Mouse (Mus musculus): ENCODE measurements at regions not wholly inside any gene's neighbourhood (a gene's known extent, or its start where the extent isn't known, plus 50 kb on each side); places are given as distances from the start of the nearest gene placed in this dataset.

GRCm38 (mm10) chr6:64797600-64797999 is 68.7 kb downstream of the Atoh1 start:
- Histone ChIP-seq H3K9me3 (no peaks in the 10 kb centered on the region), H3K4me3 (no peak overlapping the region), H3K4me1 (no peaks in the 10 kb centered on the region; the same call in 1 of the 2 replicates), H3K36me3 (no peaks in the 10 kb centered on the region), H3K27ac (replicated peaks) (no peak overlapping the region), H3K4me2 (no peak overlapping the region), H3K9ac (no peak overlapping the region), H3K27me3 (replicated peaks) (peaks cover 3% of the 10 kb centered on the region; the same call in 1 of the 2 replicates)
- no peak for ATAC-seq (ENCODE audit: extremely low read depth, insufficient number of reproducible peaks, low FRiP score, low TSS enrichment)
- WGBS = 47% methylated on average over 3 of the region's 3 CpGs

GRCm38 (mm10) chr6:64798804-64799203 is 69.9 kb downstream of the Atoh1 start:
- no peaks in the 10 kb centered on the region for H3K36me3 ChIP-seq
- H3K4me2 ChIP-seq = peak overlapping the region; percentile 78
- H3K27me3 ChIP-seq (replicated peaks) = peaks cover 3% of the 10 kb centered on the region; the same call in 1 of the 2 replicates
- H3K9ac ChIP-seq = no peak overlapping the region
- no peaks in the 10 kb centered on the region for H3K9me3 ChIP-seq
- ATAC-seq (ENCODE audit: extremely low read depth, insufficient number of reproducible peaks, low FRiP score, low TSS enrichment) = no peak
- peak overlapping the region; percentile 50 for H3K4me3 ChIP-seq
- no peak overlapping the region for H3K27ac ChIP-seq (replicated peaks)
- WGBS = 50% methylated on average over 5 of the region's 5 CpGs
- H3K4me1 ChIP-seq = no peaks in the 10 kb centered on the region; the same call in 1 of the 2 replicates

- no peaks in the 10 kb centered on the region for H3K36me3 ChIP-seq
- ATAC-seq (ENCODE audit: extremely low read depth, insufficient number of reproducible peaks, low FRiP score, low TSS enrichment) = no peak
- H3K9ac ChIP-seq = peak overlapping the region; percentile 65
- peak overlapping the region; percentile 50 for H3K4me3 ChIP-seq
- H3K27ac ChIP-seq (replicated peaks) = no peak overlapping the region
- H3K9me3 ChIP-seq = no peaks in the 10 kb centered on the region
- no peaks in the 10 kb centered on the region; the same call in 1 of the 2 replicates for H3K4me1 ChIP-seq
- WGBS = 11% methylated on average over 22 of the region's 22 CpGs
- peak overlapping the region; percentile 78 for H3K4me2 ChIP-seq
- H3K27me3 ChIP-seq (replicated peaks) = peaks cover 3% of the 10 kb centered on the region; the same call in 1 of the 2 replicates
These were observed 70.5 kb downstream of the Atoh1 start for GRCm38 (mm10) chr6:64799306-64800001.

GRCm38 (mm10) chr6:64800965-64801364 is 72.0 kb downstream of the Atoh1 start:
- Histone ChIP-seq H3K4me3 (no peak overlapping the region), H3K9me3 (no peaks in the 10 kb centered on the region), H3K36me3 (no peaks in the 10 kb centered on the region), H3K4me1 (no peaks in the 10 kb centered on the region; the same call in 1 of the 2 replicates), H3K9ac (no peak overlapping the region), H3K4me2 (no peak overlapping the region), H3K27me3 (replicated peaks) (peaks cover 3% of the 10 kb centered on the region; the same call in 1 of the 2 replicates), H3K27ac (replicated peaks) (no peak overlapping the region)
- ATAC-seq (ENCODE audit: extremely low read depth, insufficient number of reproducible peaks, low FRiP score, low TSS enrichment) = no peak
- 40% methylated on average over 3 of the region's 3 CpGs for WGBS

GRCm38 (mm10) chr6:64815115-64815514 is 86.2 kb downstream of the Atoh1 start:
- no peaks in the 10 kb centered on the region for H3K4me1 ChIP-seq
- H3K4me2 ChIP-seq = no peak overlapping the region
- no peaks in the 10 kb centered on the region for H3K27me3 ChIP-seq (replicated peaks)
- WGBS = 85% methylated on average over 1 of the region's 1 CpGs
- no peak overlapping the region for H3K27ac ChIP-seq (replicated peaks)
- no peaks in the 10 kb centered on the region for H3K36me3 ChIP-seq
- ATAC-seq (ENCODE audit: extremely low read depth, insufficient number of reproducible peaks, low FRiP score, low TSS enrichment) = no peak
- no peaks in the 10 kb centered on the region for H3K9me3 ChIP-seq
- no peak overlapping the region for H3K9ac ChIP-seq
- H3K4me3 ChIP-seq = no peak overlapping the region

GRCm38 (mm10) chr6:64849097-64849648 is 120.2 kb downstream of the Atoh1 start:
- Histone ChIP-seq H3K9me3 (no peaks in the 10 kb centered on the region), H3K36me3 (no peaks in the 10 kb centered on the region), H3K4me3 (no peak overlapping the region), H3K27ac (replicated peaks) (no peak overlapping the region), H3K9ac (no peak overlapping the region), H3K27me3 (replicated peaks) (no peaks in the 10 kb centered on the region), H3K4me1 (no peaks in the 10 kb centered on the region), H3K4me2 (no peak overlapping the region)
- ATAC-seq (ENCODE audit: extremely low read depth, insufficient number of reproducible peaks, low FRiP score, low TSS enrichment) = no peak
- 65% methylated on average over 4 of the region's 4 CpGs for WGBS

- H3K9me3 ChIP-seq = no peaks in the 10 kb centered on the region
- no peaks in the 10 kb centered on the region for H3K4me1 ChIP-seq
- H3K9ac ChIP-seq = no peak overlapping the region
- H3K27ac ChIP-seq (replicated peaks) = no peak overlapping the region
- H3K27me3 ChIP-seq (replicated peaks) = no peaks in the 10 kb centered on the region
- 78% methylated on average over 4 of the region's 4 CpGs for WGBS
- no peaks in the 10 kb centered on the region for H3K36me3 ChIP-seq
- no peak overlapping the region for H3K4me2 ChIP-seq
- no peak overlapping the region for H3K4me3 ChIP-seq
- ATAC-seq (ENCODE audit: extremely low read depth, insufficient number of reproducible peaks, low FRiP score, low TSS enrichment) = no peak
These were observed 134.0 kb downstream of the Atoh1 start for GRCm38 (mm10) chr6:64862901-64863300.

GRCm38 (mm10) chr6:64896420-64896819 is 146.0 kb upstream of the Smarcad1 start:
- H3K4me3 ChIP-seq = no peak overlapping the region
- no peaks in the 10 kb centered on the region for H3K27me3 ChIP-seq (replicated peaks)
- H3K27ac ChIP-seq (replicated peaks) = no peak overlapping the region
- H3K9ac ChIP-seq = no peak overlapping the region
- no peaks in the 10 kb centered on the region for H3K9me3 ChIP-seq
- no peaks in the 10 kb centered on the region for H3K36me3 ChIP-seq
- H3K4me1 ChIP-seq = no peaks in the 10 kb centered on the region
- WGBS = 59% methylated on average over 5 of the region's 5 CpGs
- H3K4me2 ChIP-seq = no peak overlapping the region
- no peak for ATAC-seq (ENCODE audit: extremely low read depth, insufficient number of reproducible peaks, low FRiP score, low TSS enrichment)

Data from heart, embryonic 13.5 days (tissue).